Mouse (Mus musculus) ES-CJ7 (cell line): Measurements from ENCODE around the gene 4930402K13Rik.
"Not testable (repeated sequence)": the region's sequence is repeated elsewhere in the genome, so short reads cannot be mapped to it uniquely, and the experiment has no call there.

ENCODE experiments used
- DNase-seq: peaks from one replicate; pipeline ENCODE4 v3.0.0; 2011; ENCODE audit warnings: low read depth, low spot score

Gene 4930402K13Rik

DNA sequence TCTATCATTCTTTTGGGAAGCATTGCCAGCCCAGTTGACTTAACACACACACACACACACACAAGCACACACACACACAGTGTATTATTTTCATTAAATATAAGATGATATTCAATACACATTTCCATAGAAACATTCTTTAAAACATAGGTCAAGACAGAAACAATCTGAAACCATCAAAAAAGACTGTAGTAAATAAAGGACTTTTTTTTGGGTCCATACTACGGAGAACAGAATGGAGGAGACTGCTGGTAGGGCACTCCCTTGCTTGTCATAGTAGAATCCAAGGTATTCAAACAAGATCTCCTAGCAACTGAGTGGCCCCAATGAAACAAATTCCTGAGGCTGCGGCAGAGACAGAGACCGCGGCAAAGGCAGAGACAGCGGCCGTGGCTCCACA is at the start of gene 4930402K13Rik:
Gene 4930402K13Rik, plus strand, starts transcription at position 301 of the 400 bp plus-strand sequence.
- no peak for DNase-seq

DNA sequence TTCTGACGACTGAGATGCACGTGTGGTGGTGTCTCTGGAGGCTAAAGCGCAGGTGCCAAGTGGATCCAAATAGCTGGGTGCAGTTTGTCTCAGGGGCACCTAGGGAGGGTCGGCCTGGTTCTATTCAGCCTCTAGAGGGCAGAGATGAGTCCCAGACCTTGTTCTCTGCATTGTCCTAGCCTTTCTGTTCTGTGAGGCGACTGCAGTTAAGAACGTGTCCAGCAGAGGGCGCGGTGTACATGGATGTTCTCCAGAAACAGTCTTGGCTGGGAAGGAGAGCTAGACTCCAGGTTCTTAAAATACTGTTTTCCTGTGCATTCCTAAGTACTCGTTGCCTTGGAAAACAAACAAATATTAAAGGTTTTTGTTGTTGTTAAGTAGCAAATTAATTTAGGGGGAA is 43.4 kb upstream of the 4930402K13Rik start:
- peak; percentile 10 for DNase-seq

DNA sequence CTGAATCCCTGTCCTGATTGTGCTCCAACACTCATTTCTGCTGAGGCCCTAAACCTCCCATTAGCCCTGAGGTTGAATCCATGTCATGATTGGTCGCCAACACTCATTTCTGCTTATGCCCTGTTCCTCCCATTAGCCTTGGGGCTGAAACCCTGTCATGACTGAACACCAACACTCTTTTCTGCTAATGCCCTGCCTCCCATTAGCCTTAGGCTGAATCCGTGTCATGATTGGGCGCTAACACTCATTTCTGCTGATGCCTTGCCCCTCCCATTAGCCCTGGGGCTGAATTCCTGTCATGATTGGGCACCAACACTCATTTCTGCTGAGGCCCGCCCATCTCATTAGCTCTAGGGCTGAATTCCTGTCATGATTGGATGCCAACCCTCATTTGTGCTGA is 42.3 kb upstream of the 4930402K13Rik start:
- no peak for DNase-seq

DNA sequence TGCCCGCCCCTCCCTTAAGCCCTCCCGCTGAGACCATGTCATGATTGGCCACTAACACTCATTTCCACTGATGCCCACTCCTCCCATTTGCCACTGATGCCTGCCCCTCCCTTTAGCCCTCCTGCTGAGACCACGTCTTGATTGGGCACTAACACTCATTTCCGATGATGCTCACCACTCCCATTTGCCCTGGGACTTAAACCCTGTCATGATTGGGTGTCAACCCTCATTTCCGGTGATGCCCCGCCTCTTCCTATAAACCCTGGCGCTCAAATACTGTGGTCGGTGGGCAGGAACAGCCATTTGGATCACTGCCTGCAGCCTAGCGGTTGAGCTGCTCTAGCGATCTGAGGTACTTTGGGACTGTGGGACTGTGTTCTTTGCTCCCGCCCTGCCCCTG is 41.6 kb upstream of the 4930402K13Rik start, which contains the start of gene Fthl17f:
Gene Fthl17f, plus strand, starts transcription at position 301 of the 400 bp plus-strand sequence.
- DNase-seq, result not testable (repeated sequence)

DNA sequence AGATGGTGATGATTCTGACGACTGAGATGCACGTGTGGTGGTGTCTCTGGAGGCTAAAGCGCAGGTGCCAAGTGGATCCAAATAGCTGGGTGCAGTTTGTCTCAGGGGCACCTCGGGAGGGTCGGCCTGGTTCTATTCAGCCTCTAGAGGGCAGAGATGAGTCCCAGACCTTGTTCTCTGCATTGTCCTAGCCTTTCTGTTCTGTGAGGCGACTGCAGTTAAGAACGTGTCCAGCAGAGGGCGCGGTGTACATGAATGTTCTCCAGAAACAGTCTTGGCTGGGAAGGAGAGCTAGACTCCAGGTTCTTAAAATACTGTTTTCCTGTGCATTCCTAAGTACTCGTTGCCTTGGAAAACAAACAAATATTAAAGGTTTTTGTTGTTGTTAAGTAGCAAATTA is 26.7 kb upstream of the 4930402K13Rik start:
- DNase-seq, result not testable (repeated sequence)

DNA sequence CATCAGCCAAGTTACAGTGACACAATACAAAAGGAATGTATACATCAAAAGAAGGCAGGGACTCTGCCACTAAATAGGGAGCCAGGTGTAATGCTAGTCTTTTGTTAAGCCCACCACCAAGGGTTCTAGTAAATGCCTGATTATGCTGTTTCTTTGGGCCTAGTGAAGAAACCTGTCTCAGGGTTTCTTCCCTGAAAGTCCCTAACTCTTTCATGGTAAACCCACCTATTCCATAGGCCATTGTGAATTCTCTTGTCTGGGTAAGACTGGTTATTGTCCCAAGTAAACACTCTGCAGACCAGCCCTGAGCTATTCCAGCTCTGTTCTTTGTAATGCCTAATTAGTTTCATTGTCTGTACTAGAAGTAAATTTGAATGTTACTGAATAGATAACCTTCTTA is 9.3 kb upstream of the 4930402K13Rik start:
- DNase-seq, result peak; percentile 83

DNA sequence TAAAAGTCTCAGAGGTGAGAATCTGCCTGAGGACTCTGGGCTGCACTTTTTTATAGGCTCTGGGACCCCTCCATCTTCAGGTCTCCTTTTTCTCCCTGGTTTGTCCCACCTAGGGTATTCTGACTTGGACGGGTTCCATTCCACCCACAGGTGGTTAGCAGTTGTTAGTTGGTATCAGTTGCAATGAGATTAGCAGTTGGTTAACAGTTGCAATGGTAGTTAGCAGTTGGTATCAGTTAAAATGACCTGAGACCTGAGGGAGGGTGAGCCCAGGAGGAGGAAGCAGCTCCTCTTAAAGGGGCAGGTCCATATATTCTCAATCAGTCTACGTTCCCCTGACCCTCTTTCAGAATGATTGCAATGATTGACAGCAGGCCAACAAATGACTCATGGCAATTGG is 6.0 kb downstream of the 4930402K13Rik start:
- no peak for DNase-seq

DNA sequence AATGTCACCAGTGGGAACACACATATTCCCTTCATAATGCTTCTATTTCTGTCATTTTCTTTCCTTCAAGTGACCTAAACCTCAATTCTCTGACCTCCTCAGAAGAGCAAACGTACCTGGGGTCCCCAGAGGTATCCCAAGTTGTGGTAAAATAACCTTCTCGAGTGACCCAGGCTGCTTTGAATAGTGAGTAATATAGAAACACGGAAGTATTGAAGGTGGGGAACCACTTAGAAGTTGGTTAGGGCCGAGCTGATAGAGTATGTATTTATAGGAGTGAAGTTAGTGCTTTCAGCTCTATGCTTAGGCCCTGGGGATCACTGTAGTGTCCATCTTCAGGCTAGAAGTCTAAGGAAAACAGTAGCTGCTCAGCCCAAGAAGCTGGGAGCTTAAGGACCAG is 20.6 kb downstream of the 4930402K13Rik start:
- DNase-seq, result no peak

DNA sequence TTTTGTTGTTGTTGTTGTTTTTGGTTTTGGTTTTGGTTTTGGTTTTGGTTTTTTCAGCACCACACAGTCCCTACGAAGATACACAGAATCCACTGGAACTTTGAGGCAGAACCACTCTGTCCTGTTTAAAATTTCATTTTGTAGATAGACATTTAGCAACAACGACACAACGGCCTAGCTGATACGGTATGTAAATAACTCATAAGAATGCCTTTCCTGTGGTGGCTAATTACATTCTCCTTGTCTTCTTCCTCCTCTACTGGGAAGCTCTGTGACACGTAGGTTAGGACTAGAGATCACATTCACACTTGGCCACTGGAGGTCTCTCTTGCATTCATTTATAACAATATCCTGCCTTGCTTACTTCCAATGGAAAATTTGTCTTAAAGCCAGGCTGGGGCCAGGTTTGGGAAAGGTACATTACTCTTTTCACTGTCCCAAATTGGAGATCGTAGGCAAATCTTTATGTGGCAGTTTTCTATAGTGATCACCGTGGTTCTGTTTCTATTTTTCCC is 24.0 kb downstream of the 4930402K13Rik start:
- peak; percentile 29 for DNase-seq

DNA sequence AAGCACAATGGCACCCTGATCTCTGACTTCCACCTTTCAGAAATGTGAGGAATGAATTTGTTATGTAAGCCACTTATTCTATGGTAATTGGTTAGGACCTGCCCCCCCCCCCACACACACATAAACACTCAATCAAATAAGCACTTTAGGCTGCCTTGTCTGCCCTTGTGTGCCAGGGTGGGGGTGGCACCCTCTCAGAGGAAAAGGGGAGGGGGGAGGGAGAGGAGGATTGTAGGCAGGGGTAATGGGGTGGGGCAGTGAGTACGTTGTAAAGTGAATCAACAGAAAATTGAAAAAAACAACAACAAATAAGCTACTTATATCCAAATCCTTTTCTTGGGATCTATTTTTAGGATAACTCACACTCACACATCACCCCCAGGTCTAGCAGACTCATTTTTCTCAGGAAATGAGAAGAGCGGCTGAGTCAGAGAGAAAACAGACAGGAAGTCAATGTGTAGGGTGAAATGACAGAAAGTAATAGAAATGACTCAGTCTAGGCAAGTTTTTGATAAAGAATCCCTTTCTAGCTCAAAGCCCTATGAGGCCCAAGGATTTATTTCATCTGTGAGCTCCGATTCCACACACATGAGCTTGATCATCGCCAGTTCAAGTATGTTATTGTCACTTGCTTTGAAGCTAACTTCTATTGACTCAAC is 35.1 kb downstream of the 4930402K13Rik start:
- no peak for DNase-seq

DNA sequence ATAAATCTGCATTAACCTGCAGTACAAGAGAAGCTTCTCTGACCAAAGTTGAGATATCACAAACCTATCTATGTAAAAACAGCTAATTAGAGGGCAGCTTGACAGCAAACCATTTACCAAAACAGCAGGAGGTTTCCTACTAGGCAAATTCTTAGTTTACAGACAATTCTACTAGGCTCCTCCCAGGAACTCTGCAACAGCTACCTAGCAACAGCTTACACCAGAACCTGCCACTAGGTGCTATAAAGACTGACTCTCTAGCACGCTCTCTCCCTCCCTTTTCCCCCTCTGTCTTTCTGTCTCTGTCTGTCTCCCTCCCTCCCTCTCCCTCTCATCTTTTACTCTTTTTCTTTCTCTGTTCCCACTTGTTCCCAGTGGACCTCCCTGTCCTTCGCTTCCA is 38.3 kb downstream of the 4930402K13Rik start:
- peak; percentile 28 for DNase-seq
